Mouse (Mus musculus) large intestine, adult 2 months (tissue): ENCODE measurements around the gene Dcst2. TPM values are rescaled to one million over a fixed set of nuclear protein-coding genes. Genes with fewer than 3 reads are reported as not detected.

Experiments used
- DNase-seq: peaks from one replicate; pipeline ENCODE4 v3.0.0-alpha.2; 2012; ENCODE audit warnings: low read depth, low spot score
- WGBS: fragments of 180-500 bp; shearing (Covaris S2); methylation state at CpG from one replicate; pipeline ENCODE4 v1.1.7; 2018; 5-methylcytosine and 5-hydroxymethylcytosine counted together
- polyA plus RNA-seq: library from polyadenylated mRNA; depleted of rRNA; stranded (reverse); fragments of >200 nt; gene quantifications from 2 replicates; pipeline ENCODE4 v1.2.3, GENCODE M21; 2012; rRNA removed

The Dcst2 gene
- polyA plus RNA-seq, 1 experiment: 0.15 TPM

DNA sequence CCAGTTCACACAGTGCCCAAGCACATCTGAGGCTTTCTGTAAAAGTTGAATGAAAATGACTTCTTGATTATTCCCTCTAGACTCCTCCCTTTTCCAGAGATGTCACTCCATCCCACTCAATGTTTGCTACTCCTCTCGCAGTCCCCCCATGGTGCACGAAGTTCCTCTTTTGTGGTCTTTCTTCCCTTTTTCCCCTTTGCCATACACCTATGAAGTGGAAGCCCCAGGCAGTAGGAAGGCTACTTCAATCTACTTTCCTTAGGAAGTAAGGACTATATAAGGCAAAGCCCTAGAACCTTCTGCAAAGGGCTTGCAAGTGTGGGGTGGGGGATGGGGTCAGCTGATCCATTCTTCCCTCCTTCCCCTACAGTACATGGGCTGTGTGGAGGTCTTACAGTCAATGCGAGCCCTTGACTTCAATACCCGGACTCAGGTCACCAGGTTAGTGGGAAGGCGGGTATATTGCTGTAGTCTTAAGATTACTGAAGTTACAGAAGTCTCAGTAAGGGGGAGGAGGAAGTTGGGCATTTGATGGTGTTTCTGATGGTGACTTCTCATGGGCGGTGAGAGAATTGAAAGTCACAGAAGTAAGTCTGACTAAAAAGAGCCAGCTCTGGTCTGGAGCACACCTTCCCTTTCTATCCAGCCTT lies 60.9 kb downstream of the Dcst2 start:
- DNase-seq: no peak
- 78% methylated on average over 6 of the region's 6 CpGs for WGBS

DNA sequence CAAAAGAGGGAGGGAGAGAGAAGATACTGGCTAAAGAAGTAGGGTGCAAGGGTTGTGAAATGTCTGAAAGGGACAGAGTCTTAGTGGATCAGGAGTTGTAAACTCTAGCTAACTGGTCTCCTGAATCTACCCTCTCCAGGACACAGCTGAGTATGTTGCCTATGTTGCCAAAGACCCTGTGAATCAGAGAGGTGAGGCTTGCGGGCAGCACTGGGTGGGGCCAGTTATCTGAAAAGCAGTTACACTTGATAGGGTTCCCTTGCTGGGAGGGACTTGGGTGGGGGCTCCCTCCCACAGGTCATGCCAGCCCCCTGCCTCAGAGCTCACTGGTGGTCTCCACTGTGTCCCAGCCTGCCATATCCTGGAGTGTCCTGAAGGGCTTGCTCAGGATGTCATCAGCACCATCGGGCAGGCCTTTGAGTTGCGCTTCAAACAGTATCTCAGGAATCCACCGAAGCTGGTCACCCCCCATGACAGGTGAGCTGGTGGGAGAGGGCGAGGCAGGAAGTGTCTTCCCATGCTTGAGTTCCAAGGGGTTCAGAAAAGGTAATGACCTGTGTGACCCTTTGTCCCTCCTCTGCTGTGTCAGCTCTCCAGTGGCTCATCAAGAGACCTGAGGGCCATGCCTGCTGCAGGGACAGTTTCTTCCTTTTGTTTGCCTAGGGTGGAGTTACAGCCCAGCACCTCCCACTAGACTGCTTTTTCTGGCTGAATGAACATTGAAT lies 62.8 kb downstream of the Dcst2 start:
- DNase-seq: no peak
- 50% methylated on average over 5 of the region's 5 CpGs for WGBS

DNA sequence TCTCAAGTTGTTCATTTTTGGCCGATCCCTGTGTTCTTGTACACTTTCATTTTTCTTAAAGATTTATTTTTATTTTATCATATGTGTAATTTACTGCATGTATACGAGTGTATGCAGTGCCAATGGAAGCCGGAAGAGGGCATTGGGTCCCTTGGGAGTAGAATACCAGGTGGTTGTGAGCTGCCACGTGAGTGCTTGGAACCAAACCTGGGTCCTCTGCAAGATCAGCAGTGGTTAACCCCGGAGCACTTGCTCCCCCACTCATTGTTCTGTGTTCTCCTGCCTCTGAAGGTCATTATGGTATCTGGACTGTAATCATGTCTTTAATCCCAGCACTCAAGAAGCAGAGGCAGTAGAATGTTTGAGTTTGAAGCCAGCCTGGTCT lies 63.4 kb downstream of the Dcst2 start:
- WGBS: 54% methylated on average over 5 of the region's 5 CpGs

DNA sequence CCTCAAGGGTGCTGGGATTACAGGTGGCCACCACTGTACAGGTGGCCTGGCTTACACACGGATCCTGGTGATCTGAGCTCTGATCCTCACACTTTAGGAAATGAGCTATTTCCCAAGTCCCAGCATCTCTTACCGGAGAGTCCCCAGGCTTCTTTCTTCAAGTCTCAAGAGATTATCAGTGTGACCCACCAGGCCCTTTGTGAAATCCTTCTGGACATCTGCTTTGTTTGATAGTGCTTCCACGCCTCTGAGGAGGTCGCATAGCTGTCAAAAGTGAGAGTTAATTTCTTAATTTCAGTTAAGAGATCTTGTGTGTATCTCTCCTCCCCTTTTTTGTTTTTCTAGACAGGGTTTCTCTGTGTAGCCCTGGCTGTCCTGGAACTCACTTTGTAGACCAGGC lies 64.1 kb downstream of the Dcst2 start:
- DNase-seq: no peak
- WGBS: 93% methylated on average over 4 of the region's 4 CpGs

More for the DNA sequence above, 63.4 kb downstream of the Dcst2 start:
- no peak for DNase-seq

Other genes starting within 250 kb of the Dcst2 start
- 181 and 448 TPM in 2 replicates for gene Pklr, start 225.8 kb upstream of the Dcst2 start, polyA plus RNA-seq
- 0.48 and 0.52 TPM in 2 replicates for gene Hcn3, start 201.8 kb upstream of the Dcst2 start, polyA plus RNA-seq
- 41.1 and 53.0 TPM in 2 replicates for gene Clk2, start 197.2 kb upstream of the Dcst2 start, polyA plus RNA-seq
- gene Scamp3, start 184.5 kb upstream of the Dcst2 start, polyA plus RNA-seq: 88.5 and 107 TPM in 2 replicates
- 23.0 and 30.1 TPM in 2 replicates for gene Fam189b, start 178.8 kb upstream of the Dcst2 start, polyA plus RNA-seq
- gene Gba, start 159.0 kb upstream of the Dcst2 start, polyA plus RNA-seq: 88.5 and 99.3 TPM in 2 replicates
- gene Thbs3, start 146.8 kb upstream of the Dcst2 start, polyA plus RNA-seq: 20.8 and 22.8 TPM in 2 replicates
- gene Mtx1, start 134.9 kb upstream of the Dcst2 start, polyA plus RNA-seq: 171 and 186 TPM in 2 replicates
- gene Muc1, start 132.9 kb upstream of the Dcst2 start, polyA plus RNA-seq: 0.99 and 1.6 TPM in 2 replicates
- 170 and 221 TPM in 2 replicates for gene Krtcap2, start 116.0 kb upstream of the Dcst2 start, polyA plus RNA-seq
- 2.1 TPM in 2 replicates for gene Trim46, start 115.7 kb upstream of the Dcst2 start, polyA plus RNA-seq
- 355 and 356 TPM in 2 replicates for gene Dpm3, start 102.6 kb upstream of the Dcst2 start, polyA plus RNA-seq
- gene Slc50a1, start 91.4 kb upstream of the Dcst2 start, polyA plus RNA-seq: 108 and 123 TPM in 2 replicates
- gene Efna1, start 80.8 kb upstream of the Dcst2 start, polyA plus RNA-seq: 78.0 and 93.8 TPM in 2 replicates
- gene Efna3, start 39.0 kb upstream of the Dcst2 start, polyA plus RNA-seq: 6.0 and 7.4 TPM in 2 replicates
- 14.5 and 14.6 TPM in 2 replicates for gene Efna4, start 23.9 kb upstream of the Dcst2 start, polyA plus RNA-seq
- gene Adam15, start 12.0 kb upstream of the Dcst2 start, polyA plus RNA-seq: 59.4 and 68.5 TPM in 2 replicates
- gene Dcst1, start 3.3 kb downstream of the Dcst2 start, polyA plus RNA-seq: 3.1 and 6.7 TPM in 2 replicates
- 92.6 and 151 TPM in 2 replicates for gene Zbtb7b, start 32.8 kb downstream of the Dcst2 start, polyA plus RNA-seq
- not detected in 2 replicates for gene Lenep, start 40.8 kb downstream of the Dcst2 start, polyA plus RNA-seq
- 40.7 and 48.2 TPM in 2 replicates for gene Flad1, start 49.9 kb downstream of the Dcst2 start, polyA plus RNA-seq
- 37.2 and 50.9 TPM in 2 replicates for gene Cks1b, start 56.4 kb downstream of the Dcst2 start, polyA plus RNA-seq
- 60.3 and 84.0 TPM in 2 replicates for gene Shc1, start 56.5 kb downstream of the Dcst2 start, polyA plus RNA-seq
- 30.8 and 39.3 TPM in 2 replicates for gene Pygo2, start 68.2 kb downstream of the Dcst2 start, polyA plus RNA-seq
- gene Pbxip1, start 74.7 kb downstream of the Dcst2 start, polyA plus RNA-seq: 44.6 and 52.7 TPM in 2 replicates
- gene Pmvk, start 92.6 kb downstream of the Dcst2 start, polyA plus RNA-seq: 31.6 and 34.8 TPM in 2 replicates
- 2.4 and 5.3 TPM in 2 replicates for gene Kcnn3, start 158.2 kb downstream of the Dcst2 start, polyA plus RNA-seq